Mouse (Mus musculus): Measurements from ENCODE around the gene Rps6kb2. TPM values are rescaled to one million over a fixed set of nuclear protein-coding genes. Genes with fewer than 3 reads are reported as not detected.
A peak's percentile ranks its signal among the peaks of the same experiment; 100 is the strongest.

Gene Rps6kb2
- total RNA-seq, 2 experiments from 2014 or later: 16.5 to 16.8 TPM

- DNase-seq (ENCODE audit: low spot score): peak; percentile 89
- intact Hi-C loops (cut with DNase I): no loop called here
Observed at GRCm38 (mm10) chr19:4191528-4192250, 28.5 kb upstream of the Rps6kb2 start, which contains the start of gene Ppp1ca. Ppp1ca (plus strand) TSS chr19:4192065.

- DNase-seq (ENCODE audit: low spot score): no peak
- intact Hi-C loops (cut with DNase I): no loop called here
Observed at GRCm38 (mm10) chr19:4190831-4191334, 27.7 kb upstream of the Rps6kb2 start, which contains the start of gene Tbc1d10c. Tbc1d10c (minus strand) TSS chr19:4191284.

- intact Hi-C loops (cut with DNase I): no loop called here
- DNase-seq (ENCODE audit: low spot score): no peak
Observed at GRCm38 (mm10) chr19:4189051-4189620, 26.0 kb upstream of the Rps6kb2 start.

- intact Hi-C loops (cut with DNase I): loop anchor here (2.0 kb wide), 1 partner anchor 15 kb away; no protein-coding TSS in a partner anchor
- no peak for DNase-seq (ENCODE audit: low spot score)
Observed at GRCm38 (mm10) chr19:4187303-4187702, 24.1 kb upstream of the Rps6kb2 start.

GRCm38 (mm10) chr19:4184976-4185975, 22.1 kb upstream of the Rps6kb2 start:
- no peak for DNase-seq (ENCODE audit: low spot score)
- intact Hi-C loops (cut with DNase I): no loop called here

GRCm38 (mm10) chr19:4183689-4184088, 20.5 kb upstream of the Rps6kb2 start:
- DNase-seq (ENCODE audit: low spot score): no peak
- intact Hi-C loops (cut with DNase I): no loop called here

GRCm38 (mm10) chr19:4181892-4182291, 18.7 kb upstream of the Rps6kb2 start:
- DNase-seq (ENCODE audit: low spot score): no peak
- intact Hi-C loops (cut with DNase I): no loop called here

- intact Hi-C loops (cut with DNase I): no loop called here
- no peak for DNase-seq (ENCODE audit: low spot score)
Observed at GRCm38 (mm10) chr19:4180411-4180810, 17.3 kb upstream of the Rps6kb2 start.

- intact Hi-C loops (cut with DNase I): no loop called here
- peak; percentile 49 for DNase-seq (ENCODE audit: low spot score)
Observed at GRCm38 (mm10) chr19:4175368-4175947, 12.3 kb upstream of the Rps6kb2 start, which contains the start of gene Carns1. Carns1 (minus strand) TSS chr19:4175479.

- intact Hi-C loops (cut with DNase I): loop anchor here (2.0 kb wide), 1 partner anchor 14 kb away; no protein-coding TSS in a partner anchor
- DNase-seq (ENCODE audit: low spot score): no peak
Observed at GRCm38 (mm10) chr19:4172925-4173324, 9.8 kb upstream of the Rps6kb2 start.

GRCm38 (mm10) chr19:4171393-4172290, 8.5 kb upstream of the Rps6kb2 start:
- intact Hi-C loops (cut with DNase I): loop anchor here (2.0 kb wide), 1 partner anchor 15 kb away; no protein-coding TSS in a partner anchor
- no peak for DNase-seq (ENCODE audit: low spot score)

- intact Hi-C loops (cut with DNase I): no loop called here
- no peak for DNase-seq (ENCODE audit: low spot score)
Observed at GRCm38 (mm10) chr19:4170723-4171392, 7.7 kb upstream of the Rps6kb2 start.

GRCm38 (mm10) chr19:4169810-4170209, 6.7 kb upstream of the Rps6kb2 start:
- no peak for DNase-seq (ENCODE audit: low spot score)
- intact Hi-C loops (cut with DNase I): loop anchor here (5.0 kb wide), 1 partner anchor 32 kb away; the partner anchor contains the start of gene Rad9a

- DNase-seq (ENCODE audit: low spot score): peak; percentile 99
- intact Hi-C loops (cut with DNase I): loop anchor here (5.0 kb wide), 1 partner anchor 33 kb away; the partner anchor contains the start of gene Rad9a
Observed at GRCm38 (mm10) chr19:4169378-4169784, 6.2 kb upstream of the Rps6kb2 start.

- intact Hi-C loops (cut with DNase I): loop anchor here (5.0 kb wide), 1 partner anchor 35 kb away; the partner anchor contains the start of gene Rad9a
- no peak for DNase-seq (ENCODE audit: low spot score)
Observed at GRCm38 (mm10) chr19:4166678-4167476, 3.7 kb upstream of the Rps6kb2 start.

GRCm38 (mm10) chr19:4164721-4165120, 1.6 kb upstream of the Rps6kb2 start:
- DNase-seq (ENCODE audit: low spot score): no peak
- intact Hi-C loops (cut with DNase I): loop anchor here (5.0 kb wide), 1 partner anchor 38 kb away; the partner anchor contains the start of gene Rad9a

- intact Hi-C loops (cut with DNase I): no loop called here
Observed at GRCm38 (mm10) chr19:4164100-4164499, 946 bp upstream of the Rps6kb2 start.

More at GRCm38 (mm10) chr19:4164100-4164499, 946 bp upstream of the Rps6kb2 start:
- DNase-seq (ENCODE audit: low spot score): no peak
